Comparison of ENCODE assay signal across 11 mouse cellular contexts in genomic region chr2:91926949-91927348, GRCm38 (mm10). TPM values are rescaled to one million over a fixed set of nuclear protein-coding genes. Genes with fewer than 3 reads are reported as not detected.
DNase-seq lines count a peak whose midpoint lies in the region; ATAC-seq and TF ChIP-seq lines count a peak whose summit lies in the region.
"Had no signal": no experiment of that assay in that cellular context is flagged by ENCODE, and none has a peak within 500 bp of the region (broad histone marks: within the 10 kb centered on the region; RNA-seq: fewer than 3 reads in every experiment).

Chrm4 (plus strand) TSS chr2:91927249.

- H3K4me3 ChIP-seq in layer of hippocampus, adult 2 months, result peak within 1 kb of the TSS; percentile 23; the same call in 1 of the 2 replicates
- H3K4me3 ChIP-seq in embryonic facial prominence, embryonic 14.5 days (ENCODE audit: low read depth, low read length), result no peak within 1 kb of the TSS

- intact Hi-C loops in left cerebral cortex, postnatal 4 days (cut with DNase I), result no loop called here

- DNase-seq in cerebellum, adult 11 months, result peak; percentile 20
- DNase-seq in cerebellum, adult 11-12 months, result no peak
- DNase-seq in layer of hippocampus, adult 2 months (ENCODE audit: low spot score in 2 of 2), result no peak
- no peak for DNase-seq in layer of hippocampus, adult 11-12 months (ENCODE audit: low spot score)
- DNase-seq in embryonic facial prominence, embryonic 14.5 days (ENCODE audit: low spot score), result no peak
- DNase-seq in left cerebral cortex, postnatal 4 days, result no peak
- DNase-seq in Muller cell, postnatal 12 days (ENCODE audit: inconsistent ontology term), result no peak
- no peak for DNase-seq in right cerebral cortex, adult 2 months (ENCODE audit: low spot score in 2 of 2)
- DNase-seq: cerebellum, postnatal 14 days; spleen, adult 18-20 months had no signal

- ATAC-seq in embryonic facial prominence, embryonic 14.5 days (ENCODE audit: low read depth), result no peak

- peaks cover 28% of the 10 kb centered on the region for H3K27me3 ChIP-seq in embryonic facial prominence, embryonic 14.5 days (replicated peaks; ENCODE audit: control insufficient read depth, insufficient read depth, low read length)

- peaks cover 8% of the 10 kb centered on the region; the same call in 1 of the 2 replicates for H3K36me3 ChIP-seq in embryonic facial prominence, embryonic 14.5 days (ENCODE audit: control insufficient read depth, insufficient read depth, low read length)

- TF ChIP-seq CTCF in layer of hippocampus, adult 2 months (conservative IDR thresholded peaks at IDR 0.05), result no peak

- H3K9me3 ChIP-seq in embryonic facial prominence, embryonic 14.5 days (ENCODE audit: control insufficient read depth, low read length), result no peaks in the 10 kb centered on the region

- peak within 1 kb of the TSS; percentile 21 for H3K4me2 ChIP-seq in embryonic facial prominence, embryonic 14.5 days (ENCODE audit: low read depth, low read length)

- 76% methylated on average over 3 of the region's 3 CpGs for whole genome bisulfite sequencing in embryonic facial prominence, embryonic 14.5 days

- H3K9ac ChIP-seq in embryonic facial prominence, embryonic 14.5 days (ENCODE audit: low read depth, low read length), result no peak within 1 kb of the TSS

- H3K27ac ChIP-seq in layer of hippocampus, adult 2 months, result peak within 1 kb of the TSS; percentile 43; the same call in 1 of the 2 replicates
- no peak within 1 kb of the TSS for H3K27ac ChIP-seq in embryonic facial prominence, embryonic 14.5 days (replicated peaks; ENCODE audit: low read depth, low read length)

- peaks cover 19% of the 10 kb centered on the region for H3K4me1 ChIP-seq in embryonic facial prominence, embryonic 14.5 days (ENCODE audit: control insufficient read depth, insufficient read depth, low read length)

RNA-seq across cellular contexts. Expression of gene Chrm4, which starts in this region (rescaled TPM):
- 10 to 100 TPM; 22.1 to 26.0 TPM for total RNA-seq in layer of hippocampus, adult 2 months (2021)
- 0.31 and 0.47 TPM in 2 replicates for polyA plus RNA-seq in embryonic facial prominence, embryonic 14.5 days (2014; fragmentation: Nextera tagmentation; extraction: Ambion mirVana)
- total RNA-seq in left cerebral cortex, postnatal 4 days (2021), result 10 to 100 TPM; 10.8 to 12.2 TPM
- total RNA-seq: hematopoietic stem cell, adult 5-6 weeks had no signal
